Mouse (Mus musculus): Measurements from ENCODE around the gene Smap1.

Gene Smap1

GRCm38 (mm10) chr1:23919086-23919485, 3.0 kb downstream of the Smap1 start:
- DNase-seq: peak; percentile 20 to 48

- no peak for DNase-seq
Measured at GRCm38 (mm10) chr1:23915483-23915882, 6.6 kb downstream of the Smap1 start.

- DNase-seq: no peak
Measured at GRCm38 (mm10) chr1:23912988-23913387, 9.1 kb downstream of the Smap1 start.

GRCm38 (mm10) chr1:23906082-23906481, 16.0 kb downstream of the Smap1 start:
- no peak for DNase-seq

GRCm38 (mm10) chr1:23903340-23903739, 18.8 kb downstream of the Smap1 start:
- no peak for DNase-seq

GRCm38 (mm10) chr1:23902736-23903135, 19.4 kb downstream of the Smap1 start:
- no peak for DNase-seq

- no peak for DNase-seq
Measured at GRCm38 (mm10) chr1:23899647-23900020, 22.5 kb downstream of the Smap1 start.

- DNase-seq: no peak
Measured at GRCm38 (mm10) chr1:23899020-23899646, 23.0 kb downstream of the Smap1 start.

- no peak for DNase-seq
Measured at GRCm38 (mm10) chr1:23892072-23892471, 30.0 kb downstream of the Smap1 start.

GRCm38 (mm10) chr1:23884914-23885313, 37.2 kb downstream of the Smap1 start:
- no peak for DNase-seq

- DNase-seq: peak in 1 of 2 experiments; percentile 20
Measured at GRCm38 (mm10) chr1:23884087-23884668, 37.9 kb downstream of the Smap1 start.

GRCm38 (mm10) chr1:23882681-23883080, 39.4 kb downstream of the Smap1 start:
- DNase-seq: no peak

- DNase-seq: no peak
Measured at GRCm38 (mm10) chr1:23872194-23872593, 49.9 kb downstream of the Smap1 start.

GRCm38 (mm10) chr1:23867350-23867862, 54.7 kb downstream of the Smap1 start:
- no peak for DNase-seq

GRCm38 (mm10) chr1:23865566-23865965, 56.6 kb downstream of the Smap1 start:
- no peak for DNase-seq

- DNase-seq: no peak
Measured at GRCm38 (mm10) chr1:23860944-23861343, 61.2 kb downstream of the Smap1 start.

- no peak for DNase-seq
Measured at GRCm38 (mm10) chr1:23855623-23856022, 66.5 kb downstream of the Smap1 start.

- DNase-seq: peak; percentile 89 to 92
Measured at GRCm38 (mm10) chr1:23846044-23846680, 76.0 kb downstream of the Smap1 start.

- DNase-seq: peak; percentile 63 to 71
Measured at GRCm38 (mm10) chr1:23845007-23845406, 77.1 kb downstream of the Smap1 start.

GRCm38 (mm10) chr1:23843790-23844189, 78.3 kb downstream of the Smap1 start:
- DNase-seq: no peak

GRCm38 (mm10) chr1:23842629-23843028, 79.5 kb downstream of the Smap1 start:
- no peak for DNase-seq

- DNase-seq: no peak
Measured at GRCm38 (mm10) chr1:23840924-23841323, 81.2 kb downstream of the Smap1 start.

GRCm38 (mm10) chr1:23836630-23837029, 85.5 kb downstream of the Smap1 start:
- DNase-seq: no peak

GRCm38 (mm10) chr1:23834819-23835218, 87.3 kb downstream of the Smap1 start:
- no peak for DNase-seq
